Mouse (Mus musculus): ENCODE measurements around the gene Dusp6. TPM values are rescaled to one million over a fixed set of nuclear protein-coding genes. Genes with fewer than 3 reads are reported as not detected.

Gene Dusp6
- total RNA-seq, 2 experiments from 2014 or later, result 108 to 109 TPM

DNA sequence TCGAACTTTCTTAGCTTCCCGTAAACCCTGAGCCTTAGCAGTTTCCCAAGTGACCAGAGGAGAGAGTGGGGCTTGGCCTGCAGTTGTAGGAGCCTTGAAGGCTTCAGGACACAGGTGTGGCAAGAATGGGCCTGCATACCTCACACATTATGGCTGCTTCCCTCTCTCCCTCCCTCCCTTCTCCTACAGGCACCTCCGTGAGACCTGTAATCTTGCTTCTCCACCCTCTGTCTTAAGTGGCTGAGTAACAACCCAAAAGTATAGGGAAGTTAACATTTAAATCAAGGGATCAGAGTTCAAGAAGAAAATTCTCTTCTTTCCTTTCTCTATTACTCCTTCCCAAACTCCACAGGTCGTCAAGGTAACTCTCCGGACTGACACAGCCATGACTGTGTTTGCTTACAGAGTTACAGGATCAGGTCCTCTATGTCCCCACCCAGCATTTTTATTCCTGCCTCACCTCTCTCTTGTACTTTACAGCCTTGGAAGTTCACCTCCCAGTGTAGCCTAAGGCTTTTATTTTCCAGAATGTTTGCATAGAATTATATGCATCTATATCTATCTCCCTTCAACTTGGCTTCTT lies 19.0 kb upstream of the Dusp6 start:
- no peak for DNase-seq (ENCODE audit: low spot score in 2 of 2)
- intact Hi-C loops (cut with DNase I), result loop anchor here (5.0 kb wide), 1 partner anchor 72 kb away; no protein-coding TSS in a partner anchor

DNA sequence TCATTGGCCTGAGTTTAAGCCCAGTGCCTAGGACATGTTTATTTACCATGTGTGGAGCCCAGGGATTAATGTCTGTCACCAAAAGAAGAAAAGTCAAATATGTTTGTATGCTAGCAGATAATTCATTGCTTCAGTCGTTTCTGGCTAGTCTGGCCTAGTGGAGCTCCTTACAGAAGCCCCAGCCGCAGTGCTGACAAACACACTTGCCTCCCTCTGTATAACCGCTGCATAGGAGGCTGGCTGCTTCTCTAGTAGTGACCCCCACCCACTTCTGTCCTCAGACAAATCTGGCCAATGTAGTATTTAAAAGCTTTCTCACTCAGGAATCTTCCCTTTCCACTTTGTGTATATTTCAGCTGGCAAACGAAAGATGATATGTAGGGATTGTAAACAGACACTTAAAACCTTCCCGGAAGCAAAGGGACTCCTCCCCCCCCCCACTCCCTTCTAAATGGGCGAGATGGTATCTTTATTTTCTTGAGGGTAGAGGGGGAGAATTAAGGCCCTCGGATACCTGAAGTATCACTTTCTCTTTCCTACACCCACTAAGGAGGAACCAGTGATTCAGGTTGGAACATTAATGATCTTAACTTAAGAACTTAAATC lies 18.3 kb upstream of the Dusp6 start:
- intact Hi-C loops (cut with DNase I), result loop anchor here (5.0 kb wide), 1 partner anchor 72 kb away; no protein-coding TSS in a partner anchor
- DNase-seq (ENCODE audit: low spot score in 2 of 2), result no peak

DNA sequence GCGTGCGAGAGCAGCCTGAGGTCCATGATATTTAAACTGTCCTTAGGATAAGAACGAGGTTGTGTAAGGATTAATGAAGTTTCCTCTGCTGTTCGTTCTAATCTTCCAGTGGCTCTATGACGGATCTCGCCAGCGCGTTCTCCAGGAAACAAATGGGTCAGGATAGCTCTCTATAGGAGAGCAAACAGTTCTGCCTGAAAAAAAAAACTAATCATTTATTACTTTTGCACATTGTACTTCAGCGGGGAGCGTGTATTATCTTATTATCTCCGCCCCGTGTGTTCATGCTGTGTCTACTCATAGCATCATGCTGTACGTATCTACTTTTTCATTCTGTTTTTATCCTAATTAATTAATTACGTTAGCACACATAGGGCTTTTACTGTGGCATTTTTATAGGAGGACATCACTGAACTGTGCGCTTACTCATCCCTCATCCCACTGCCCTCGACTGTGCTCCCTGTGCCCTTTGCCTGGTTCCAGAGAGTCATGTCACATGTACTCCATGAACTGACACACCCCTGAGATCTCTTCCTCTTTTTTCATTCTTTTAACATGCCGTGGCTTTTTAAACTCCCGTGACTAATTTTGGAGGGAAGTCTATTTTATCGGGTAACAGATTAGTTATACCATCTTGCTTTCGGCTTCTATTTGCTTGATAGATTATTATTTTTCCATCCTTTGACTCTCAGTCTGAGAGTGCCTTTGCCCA lies 16.1 kb upstream of the Dusp6 start:
- intact Hi-C loops (cut with DNase I), result no loop called here
- DNase-seq (ENCODE audit: low spot score in 2 of 2), result no peak

DNA sequence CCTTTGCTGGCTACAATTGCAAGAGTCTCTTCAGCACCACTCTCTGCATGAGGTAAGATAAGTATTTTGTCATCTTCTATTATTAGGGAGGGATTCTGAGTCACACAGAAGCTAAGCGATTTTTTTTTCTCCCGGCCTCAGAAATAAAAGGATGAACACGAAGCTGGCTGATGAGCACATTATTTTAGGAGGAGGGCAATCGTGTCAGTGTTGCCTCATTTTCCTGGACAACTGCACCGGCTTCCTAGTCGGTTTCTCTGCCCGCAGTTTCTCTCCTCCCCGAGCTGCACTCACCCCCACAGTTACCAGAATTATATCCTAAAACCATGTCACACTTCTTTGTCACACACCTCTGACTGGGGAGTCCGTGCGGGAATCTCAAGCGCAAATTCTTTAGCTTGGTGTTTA lies 12.2 kb upstream of the Dusp6 start:
- peak; percentile 50 to 81 for DNase-seq (ENCODE audit: low spot score in 2 of 2)

DNA sequence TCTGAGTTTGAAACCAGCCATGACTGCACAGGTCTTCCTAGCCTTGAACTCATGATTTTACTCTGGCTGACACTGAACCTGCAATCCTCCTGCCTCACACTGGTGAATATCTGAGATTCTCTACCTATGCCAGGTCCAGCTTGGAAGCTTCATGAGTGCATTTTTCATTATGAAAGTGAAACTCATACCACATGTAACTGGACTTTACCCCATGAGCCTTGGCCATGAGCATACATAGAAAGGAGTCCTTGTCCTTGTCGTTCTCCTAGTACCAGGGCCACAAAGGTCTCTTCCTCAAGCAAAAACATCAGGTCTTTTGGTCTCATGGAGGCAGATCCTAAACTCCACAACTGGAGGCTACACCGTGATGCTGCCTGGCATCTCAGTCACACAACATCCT lies 9.6 kb upstream of the Dusp6 start:
- DNase-seq (ENCODE audit: low spot score in 2 of 2), result no peak
- intact Hi-C loops (cut with DNase I), result no loop called here

More for the DNA sequence above, 12.2 kb upstream of the Dusp6 start:
- intact Hi-C loops (cut with DNase I), result no loop called here

DNA sequence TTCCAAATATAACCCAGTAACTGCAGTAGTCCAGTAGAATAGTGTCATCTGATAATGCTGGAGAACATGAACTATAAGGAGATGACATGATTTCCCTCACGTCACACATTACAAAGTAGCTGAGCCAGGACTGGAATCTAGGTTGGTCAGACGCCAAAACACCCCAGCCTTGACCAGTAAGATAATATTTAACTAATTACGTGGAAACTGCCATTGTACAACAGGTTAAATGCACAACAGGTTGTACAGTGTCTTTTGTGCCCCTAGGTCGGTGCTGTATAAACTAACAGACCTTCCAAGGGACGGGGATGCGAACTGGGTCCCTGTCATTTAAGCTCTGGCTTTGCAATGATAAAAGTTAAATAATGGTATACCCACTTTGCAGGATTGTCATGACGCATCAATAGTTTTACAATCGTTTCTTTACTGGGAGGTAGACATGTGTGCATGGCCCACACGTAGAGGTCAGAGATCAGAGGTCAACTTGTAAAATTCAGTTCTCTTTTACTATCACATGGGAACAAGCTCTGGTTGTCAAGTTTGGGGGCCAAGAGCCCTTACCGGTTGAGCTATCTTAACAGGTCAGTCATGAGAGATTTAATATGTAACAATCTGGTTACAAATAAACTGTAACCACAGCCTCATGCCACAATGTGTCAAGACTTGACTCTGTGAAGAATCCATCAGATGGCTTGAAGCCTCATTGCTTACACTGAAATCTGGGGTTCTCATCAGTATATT lies 7.0 kb upstream of the Dusp6 start:
- DNase-seq (ENCODE audit: low spot score in 2 of 2), result no peak
- intact Hi-C loops (cut with DNase I), result no loop called here

DNA sequence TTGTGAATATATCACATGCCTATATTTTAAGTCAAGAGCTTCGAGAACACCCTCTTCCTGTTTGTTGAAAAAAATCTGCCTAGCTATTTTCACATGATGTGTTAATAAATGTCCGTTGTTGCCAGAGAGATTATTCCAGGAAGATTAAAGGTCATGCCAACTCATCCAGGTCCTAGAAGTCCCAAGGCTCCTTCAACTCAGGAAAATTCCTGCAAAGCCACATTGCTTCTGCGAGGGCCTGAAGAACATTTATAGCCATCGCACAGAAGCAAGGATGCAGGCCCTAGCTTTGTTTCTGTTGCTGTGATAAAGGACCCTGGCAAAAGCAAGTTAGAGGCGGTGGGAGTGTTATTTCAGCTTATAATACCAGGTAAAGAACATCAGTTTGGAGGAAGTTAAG lies 5.5 kb upstream of the Dusp6 start:
- intact Hi-C loops (cut with DNase I), result no loop called here
- no peak for DNase-seq (ENCODE audit: low spot score in 2 of 2)

DNA sequence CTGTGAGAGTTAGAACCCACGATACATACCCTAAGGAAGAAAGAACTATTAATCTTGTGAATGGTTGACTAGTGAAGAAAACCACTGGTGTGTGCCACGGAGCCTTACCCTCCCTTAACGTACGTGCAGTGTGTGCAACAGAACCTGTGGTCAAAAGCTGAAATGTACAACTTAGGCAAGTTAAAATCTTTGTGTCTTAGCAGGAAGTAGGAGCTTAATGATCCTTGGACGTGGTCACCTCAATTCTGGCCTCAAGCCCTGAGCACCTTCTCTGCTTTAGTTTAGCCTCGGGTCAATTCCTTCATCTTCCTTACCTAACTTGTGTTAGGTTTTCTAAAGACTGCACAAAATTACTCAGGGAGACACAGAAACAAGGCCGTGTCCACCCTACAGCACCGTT lies 3.2 kb upstream of the Dusp6 start:
- intact Hi-C loops (cut with DNase I), result loop anchor here (5.0 kb wide), 3 partner anchors 142 to 357 kb away; no protein-coding TSS in a partner anchor
- DNase-seq (ENCODE audit: low spot score in 2 of 2), result no peak

DNA sequence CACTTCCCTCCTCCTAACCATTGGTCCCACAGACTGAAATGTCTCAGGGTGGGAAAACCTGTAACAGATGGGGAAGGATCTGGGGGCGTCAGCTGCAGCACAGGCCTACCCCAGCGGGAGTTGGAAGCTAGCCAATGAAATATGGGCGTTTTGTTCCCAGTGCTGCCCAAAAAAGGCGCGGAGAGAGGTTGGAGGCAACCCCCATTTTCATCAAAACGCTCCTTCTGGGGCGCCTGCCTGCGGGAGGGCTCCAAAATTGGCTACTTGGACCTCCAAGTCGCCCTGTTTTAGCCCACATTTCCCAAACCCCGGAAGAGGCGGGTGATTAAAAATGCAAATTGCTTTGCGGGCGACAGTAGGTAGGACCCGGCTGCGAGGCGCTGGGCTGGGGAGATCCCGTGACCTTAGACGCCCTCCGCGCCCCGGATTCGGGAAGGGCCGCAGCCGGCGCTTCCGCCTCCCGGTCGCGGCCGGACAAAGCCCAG lies 1.8 kb upstream of the Dusp6 start:
- intact Hi-C loops (cut with DNase I), result loop anchor here (1.0 to 5.0 kb wide), 4 partner anchors 19 to 356 kb away; no protein-coding TSS in a partner anchor
- peak; percentile 82 to 96 for DNase-seq (ENCODE audit: low spot score in 2 of 2)

DNA sequence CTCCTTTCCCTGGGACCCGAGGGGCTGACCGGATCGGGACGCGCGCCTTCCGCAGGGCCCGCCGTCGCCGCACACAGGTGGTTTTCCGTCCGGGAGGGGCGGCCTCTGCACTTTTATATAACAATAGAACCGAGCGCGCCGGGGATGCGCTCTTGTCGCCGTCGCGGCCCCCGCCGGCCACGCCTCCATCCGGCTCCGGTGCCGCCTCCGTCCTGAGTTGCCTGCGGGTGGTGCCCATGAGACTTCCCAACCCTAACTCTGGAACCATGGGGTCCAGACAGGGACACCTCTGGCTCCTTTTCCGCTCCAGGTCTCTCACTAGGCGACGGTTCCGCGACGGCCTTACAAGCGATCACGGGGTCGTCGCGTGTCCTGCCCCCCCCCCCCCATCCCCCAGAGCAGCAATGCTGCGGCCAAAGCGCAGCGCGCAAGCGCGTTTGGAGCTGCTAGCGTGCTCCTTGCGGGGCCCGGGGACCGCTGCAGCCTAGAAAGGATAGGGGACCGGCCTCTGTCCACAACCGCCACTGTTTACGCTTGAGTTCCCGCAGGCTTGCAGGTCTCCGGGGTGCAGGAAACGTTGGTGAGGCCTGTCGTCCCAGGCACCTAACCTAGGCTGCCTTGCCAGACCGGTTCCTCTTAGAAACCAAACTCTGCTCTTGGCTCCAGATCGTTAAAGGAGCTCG lies 1.3 kb upstream of the Dusp6 start:
- intact Hi-C loops (cut with DNase I), result loop anchor here (1.0 to 5.0 kb wide), 7 partner anchors 19 to 356 kb away; no protein-coding TSS in a partner anchor

DNA sequence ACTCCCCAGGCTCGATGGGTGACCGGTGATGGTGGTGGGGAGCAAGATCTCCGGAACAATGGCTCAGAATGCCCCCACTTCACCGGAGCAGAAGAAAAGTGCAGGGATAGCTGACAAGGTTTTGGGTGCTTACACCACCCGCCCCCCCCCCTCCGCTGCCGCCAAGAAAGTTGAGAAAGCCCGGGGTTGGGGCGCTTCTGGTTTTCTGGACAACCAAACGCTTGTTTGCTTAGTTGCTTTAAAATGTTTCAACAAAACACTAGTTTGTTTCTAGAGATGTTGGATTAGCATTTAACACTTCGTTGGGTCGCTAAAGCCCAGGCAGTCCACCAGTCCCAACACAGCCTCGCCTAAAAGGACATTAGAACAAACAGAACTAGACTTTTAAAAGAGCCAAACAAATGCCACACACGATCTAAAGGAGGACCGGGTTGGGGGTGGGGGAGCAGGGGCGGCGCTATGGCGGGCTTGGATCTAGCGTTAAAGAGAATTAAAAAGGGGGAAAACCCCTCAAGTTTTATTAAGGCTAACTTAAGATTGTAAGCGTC lies 638 bp upstream of the Dusp6 start:
- no peak for DNase-seq (ENCODE audit: low spot score in 2 of 2)

More for the DNA sequence above, 1.3 kb upstream of the Dusp6 start:
- DNase-seq (ENCODE audit: low spot score in 2 of 2), result peak; percentile 86

DNA sequence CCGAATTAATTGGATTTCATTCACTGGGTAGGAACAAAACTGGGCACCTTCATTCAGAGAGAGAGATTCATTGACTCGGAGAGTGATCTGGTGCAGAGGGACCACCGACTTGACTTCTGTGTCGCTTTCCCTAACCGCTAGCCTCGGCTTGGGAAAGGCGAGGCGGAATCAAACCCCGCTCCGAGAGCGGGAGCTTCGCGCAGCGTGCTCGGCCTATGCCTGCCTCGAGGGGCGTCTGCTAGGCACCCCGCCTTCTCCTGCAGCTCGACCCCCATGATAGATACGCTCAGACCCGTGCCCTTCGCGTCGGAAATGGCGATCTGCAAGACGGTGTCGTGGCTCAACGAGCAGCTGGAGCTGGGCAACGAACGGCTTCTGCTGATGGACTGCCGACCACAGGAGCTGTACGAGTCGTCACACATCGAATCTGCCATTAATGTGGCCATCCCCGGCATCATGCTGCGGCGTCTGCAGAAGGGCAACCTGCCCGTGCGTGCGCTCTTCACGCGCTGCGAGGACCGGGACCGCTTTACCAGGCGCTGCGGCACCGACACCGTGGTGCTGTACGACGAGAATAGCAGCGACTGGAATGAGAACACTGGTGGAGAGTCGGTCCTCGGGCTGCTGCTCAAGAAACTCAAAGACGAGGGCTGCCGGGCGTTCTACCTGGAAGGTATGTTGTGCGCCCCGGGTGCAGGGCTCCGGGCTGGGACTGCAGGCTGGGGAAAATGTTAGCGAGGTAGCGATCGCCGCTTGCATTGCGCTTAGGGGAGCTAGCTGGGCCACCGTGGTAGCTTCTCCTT lies 589 bp downstream of the Dusp6 start:
- intact Hi-C loops (cut with DNase I), result loop anchor here (1.0 to 5.0 kb wide), 6 partner anchors 59 to 354 kb away; no protein-coding TSS in a partner anchor
- DNase-seq (ENCODE audit: low spot score in 2 of 2), result peak; percentile 51 to 68

More for the DNA sequence above, 638 bp upstream of the Dusp6 start:
- intact Hi-C loops (cut with DNase I), result loop anchor here (1.0 to 5.0 kb wide), 6 partner anchors 60 to 355 kb away; no protein-coding TSS in a partner anchor

DNA sequence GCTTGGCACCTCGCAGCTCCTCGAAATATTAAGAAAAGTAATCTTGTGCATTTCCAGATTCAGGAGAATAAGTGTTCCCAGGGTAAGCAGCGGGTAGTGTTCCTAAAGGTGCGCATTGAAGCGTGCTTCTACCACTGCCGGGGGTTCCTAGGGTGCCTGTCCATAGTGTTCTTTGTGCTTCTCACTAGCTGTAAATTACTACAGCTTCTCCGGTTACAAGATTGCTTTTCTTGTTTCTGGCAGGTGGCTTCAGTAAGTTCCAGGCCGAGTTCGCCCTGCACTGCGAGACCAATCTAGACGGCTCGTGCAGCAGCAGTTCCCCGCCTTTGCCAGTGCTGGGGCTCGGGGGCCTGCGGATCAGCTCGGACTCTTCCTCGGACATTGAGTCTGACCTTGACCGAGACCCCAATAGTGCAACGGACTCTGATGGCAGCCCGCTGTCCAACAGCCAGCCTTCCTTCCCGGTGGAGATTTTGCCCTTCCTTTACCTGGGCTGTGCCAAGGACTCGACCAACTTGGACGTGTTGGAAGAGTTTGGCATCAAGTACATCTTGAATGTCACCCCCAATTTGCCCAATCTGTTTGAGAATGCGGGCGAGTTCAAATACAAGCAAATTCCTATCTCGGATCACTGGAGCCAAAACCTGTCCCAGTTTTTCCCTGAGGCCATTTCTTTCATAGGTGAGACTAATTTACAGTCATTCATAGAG lies 1.4 kb downstream of the Dusp6 start:
- intact Hi-C loops (cut with DNase I), result loop anchor here (5.0 kb wide), 3 partner anchors 138 to 353 kb away; no protein-coding TSS in a partner anchor
- peak in 1 of 2 experiments; percentile 47 for DNase-seq (ENCODE audit: low spot score in 2 of 2)

DNA sequence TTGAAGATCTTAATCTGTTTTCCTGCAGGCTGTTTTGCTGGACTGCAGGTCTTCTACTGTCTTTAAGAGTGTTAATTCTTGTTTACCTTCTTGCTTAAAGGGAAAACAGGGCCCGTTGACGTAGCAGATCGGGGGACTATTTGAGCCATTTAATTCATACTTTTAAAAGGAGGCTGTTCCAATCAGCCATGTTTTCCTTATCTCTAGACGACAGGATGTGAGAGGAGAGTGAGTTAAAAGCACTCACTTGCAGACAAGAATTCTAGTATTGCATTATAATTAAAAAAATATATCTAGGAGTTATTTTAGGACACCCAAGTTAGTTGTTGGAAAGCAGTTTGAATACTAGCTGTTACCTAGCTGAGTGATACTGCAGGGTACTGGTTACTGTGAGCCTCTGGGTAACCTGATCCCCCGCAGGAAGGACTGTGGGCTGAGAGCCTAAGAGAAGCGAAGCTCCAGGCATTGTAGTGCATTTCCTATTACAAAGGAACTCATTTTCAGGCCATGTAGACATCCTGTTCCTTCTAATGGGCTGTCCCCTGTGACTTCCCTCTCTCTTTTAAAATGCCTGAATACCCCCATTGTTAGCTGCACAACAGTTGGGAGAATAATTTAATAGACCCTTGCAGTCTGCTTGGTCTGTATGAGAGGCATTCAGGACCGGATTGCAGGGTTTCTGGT lies 2.1 kb downstream of the Dusp6 start:
- peak in 1 of 2 experiments; percentile 55 for DNase-seq (ENCODE audit: low spot score in 2 of 2)

DNA sequence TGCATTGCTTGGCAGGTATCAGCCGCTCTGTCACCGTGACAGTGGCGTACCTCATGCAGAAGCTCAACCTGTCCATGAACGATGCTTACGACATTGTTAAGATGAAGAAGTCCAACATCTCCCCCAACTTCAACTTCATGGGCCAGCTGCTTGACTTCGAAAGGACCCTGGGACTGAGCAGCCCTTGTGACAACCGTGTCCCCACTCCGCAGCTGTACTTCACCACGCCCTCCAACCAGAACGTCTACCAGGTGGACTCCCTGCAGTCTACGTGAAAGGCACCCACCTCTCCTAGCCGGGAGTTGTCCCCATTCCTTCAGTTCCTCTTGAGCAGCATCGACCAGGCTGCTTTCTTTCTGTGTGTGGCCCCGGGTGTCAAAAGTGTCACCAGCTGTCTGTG lies 3.0 kb downstream of the Dusp6 start:
- DNase-seq (ENCODE audit: low spot score in 2 of 2), result peak; percentile 28 to 48
- intact Hi-C loops (cut with DNase I), result no loop called here

More for the DNA sequence above, 2.1 kb downstream of the Dusp6 start:
- intact Hi-C loops (cut with DNase I), result no loop called here

DNA sequence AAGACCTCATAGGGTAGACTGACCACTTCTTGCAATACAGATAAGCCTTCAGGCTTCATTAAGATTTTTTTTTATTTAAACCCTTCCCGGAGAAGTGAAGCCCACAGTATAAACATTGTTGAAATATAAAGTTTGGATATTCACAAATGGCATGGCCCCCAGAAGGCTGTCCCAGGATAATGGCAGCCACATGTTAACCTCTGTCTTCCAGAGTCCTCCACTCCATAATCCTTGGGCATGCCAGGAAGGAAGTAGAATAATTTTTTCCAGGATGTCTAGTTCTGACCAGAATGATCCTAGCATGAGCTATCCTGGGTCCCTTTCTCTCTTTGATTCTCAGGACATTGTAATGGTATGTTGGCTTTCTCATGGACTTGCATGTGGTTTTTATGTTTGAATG lies 4.6 kb downstream of the Dusp6 start:
- DNase-seq (ENCODE audit: low spot score in 2 of 2), result no peak
- intact Hi-C loops (cut with DNase I), result no loop called here

Data from left cerebral cortex, postnatal 25 days (tissue).